Mouse (Mus musculus): ENCODE results near the gene Cachd1.

Cachd1 gene

DNA sequence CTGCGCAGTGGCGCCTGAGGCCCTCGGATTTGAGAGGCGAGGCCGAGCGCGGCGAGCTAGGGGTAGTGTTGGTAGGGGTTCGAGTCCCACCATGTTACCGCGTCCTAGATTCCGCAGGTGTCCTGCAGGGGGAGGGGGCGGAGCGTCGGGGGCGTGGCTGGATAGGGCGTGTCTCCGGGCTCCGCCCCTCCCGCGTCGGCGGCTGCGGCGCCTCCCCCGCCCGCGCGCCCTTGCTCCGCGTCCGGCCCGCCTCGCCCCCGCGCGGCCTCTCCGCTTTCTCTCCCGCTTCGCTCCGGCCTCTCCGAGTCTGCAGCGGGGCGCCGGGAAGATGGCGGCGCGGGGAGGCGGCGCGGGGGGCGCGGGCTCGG, 292.3 kb downstream of the Cachd1 start, which contains the start of gene Raver2:
TSS of gene Raver2 (plus strand) at position 198 of the 368 bp plus-strand sequence.
- peak; percentile 70 for DNase-seq (ENCODE audit: low read depth)

- DNase-seq (ENCODE audit: low read depth): peak; percentile 23
Measured at GRCm38 (mm10) chr4:101069154-101069971, 292.9 kb downstream of the Cachd1 start.

DNA sequence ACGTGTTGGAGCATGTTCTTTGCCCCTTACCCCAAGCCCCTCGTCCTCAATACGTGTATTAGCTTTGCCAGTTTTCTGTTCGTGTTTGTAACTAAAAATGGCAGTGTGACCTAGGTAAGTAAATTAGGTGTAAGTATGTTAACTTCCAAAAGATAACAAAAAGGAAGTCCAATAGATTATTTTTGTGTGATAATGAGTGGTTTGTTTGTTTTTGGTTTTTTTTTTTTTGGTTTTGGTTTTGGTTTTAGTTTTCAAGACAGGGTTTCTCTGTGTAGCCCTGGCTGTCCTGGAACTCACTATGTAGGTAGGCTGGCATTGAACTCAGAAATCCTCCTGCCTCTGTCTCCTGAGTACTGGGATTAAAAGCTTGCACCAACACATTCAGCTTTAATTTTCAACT, 295.1 kb downstream of the Cachd1 start:
- DNase-seq (ENCODE audit: low read depth): peak; percentile 5

DNA sequence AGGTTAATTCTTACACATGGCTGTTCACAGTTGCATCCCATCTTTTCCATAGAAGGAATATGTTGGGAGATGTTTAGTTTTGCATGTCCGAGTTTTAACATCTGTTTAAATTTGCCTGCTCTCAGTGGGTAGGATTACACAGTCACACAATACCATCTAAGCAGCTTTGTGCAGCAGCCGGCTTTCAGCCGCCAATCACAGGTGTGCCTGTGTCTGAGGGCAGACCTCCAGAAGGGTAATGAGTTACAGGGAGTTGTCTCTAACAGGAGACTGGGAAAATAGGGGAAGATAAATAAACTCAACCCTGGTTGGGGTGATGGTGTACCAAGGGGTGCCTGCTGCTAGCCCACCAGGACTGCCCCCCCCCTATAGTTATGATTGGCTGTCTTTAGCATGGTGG, 299.9 kb downstream of the Cachd1 start:
- no peak for DNase-seq (ENCODE audit: low read depth)

Data from induced T-regulatory cell, adult 2 months (primary cell).